Mouse (Mus musculus) ovary, adult 18-20 months (tissue): ENCODE measurements around the gene Egln2.

Source experiments
- DNase-seq: peaks from one replicate; pipeline ENCODE4 v3.0.0; 2022; ENCODE audit warnings: low spot score, mixed read lengths

Egln2 gene

GRCm38 (mm10) chr7:27166614-27167474, at the start of gene Egln2:
Gene Egln2 (minus strand): TSS chr7:27166802.
- peak; percentile 92 for DNase-seq

DNA sequence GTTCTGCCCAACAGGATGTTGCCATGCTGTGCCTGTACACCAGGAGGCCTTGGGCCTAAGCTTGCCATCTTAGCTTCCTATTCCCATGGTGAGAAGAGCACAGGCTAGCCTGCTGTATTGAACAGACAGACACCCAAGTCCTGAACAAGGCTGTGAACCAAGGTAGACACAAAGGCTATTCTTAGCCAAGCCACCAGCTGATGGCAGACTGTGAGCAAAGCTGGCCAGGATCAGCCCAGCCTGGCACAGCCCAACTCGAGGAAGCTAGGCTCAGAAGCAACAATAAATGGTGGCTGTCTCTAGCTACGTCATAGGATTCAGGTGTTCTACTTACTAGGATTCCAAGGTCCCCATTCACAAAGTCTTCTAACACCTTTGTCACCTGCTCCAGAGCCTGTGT, 46.0 kb upstream of the Egln2 start:
- DNase-seq, result no peak

- DNase-seq, result no peak
Observed at GRCm38 (mm10) chr7:27203730-27204449, 37.3 kb upstream of the Egln2 start.

GRCm38 (mm10) chr7:27198779-27199178, 32.2 kb upstream of the Egln2 start:
- DNase-seq, result no peak

DNA sequence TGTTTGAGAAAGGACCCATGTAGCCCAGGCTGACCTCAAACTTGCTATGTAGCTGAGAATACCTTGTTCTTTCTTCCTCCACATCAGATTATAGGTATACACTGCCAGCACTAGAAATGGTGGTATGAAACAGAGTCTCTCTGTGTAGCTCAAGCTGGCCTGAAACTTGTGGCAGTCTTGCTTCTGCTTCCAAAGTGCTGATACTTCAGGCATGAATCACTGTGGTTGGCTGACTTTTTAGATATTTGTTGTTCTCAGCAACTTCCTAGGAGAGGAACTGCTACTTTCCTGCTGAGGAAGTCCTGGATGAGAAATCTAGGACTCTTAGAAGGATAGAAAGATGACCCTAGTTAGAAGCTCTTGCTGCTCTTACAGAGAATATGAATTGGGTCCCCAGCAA, 31.8 kb upstream of the Egln2 start:
- no peak for DNase-seq

- peak; percentile 24 for DNase-seq
Observed at GRCm38 (mm10) chr7:27197634-27198033, 31.0 kb upstream of the Egln2 start.

DNA sequence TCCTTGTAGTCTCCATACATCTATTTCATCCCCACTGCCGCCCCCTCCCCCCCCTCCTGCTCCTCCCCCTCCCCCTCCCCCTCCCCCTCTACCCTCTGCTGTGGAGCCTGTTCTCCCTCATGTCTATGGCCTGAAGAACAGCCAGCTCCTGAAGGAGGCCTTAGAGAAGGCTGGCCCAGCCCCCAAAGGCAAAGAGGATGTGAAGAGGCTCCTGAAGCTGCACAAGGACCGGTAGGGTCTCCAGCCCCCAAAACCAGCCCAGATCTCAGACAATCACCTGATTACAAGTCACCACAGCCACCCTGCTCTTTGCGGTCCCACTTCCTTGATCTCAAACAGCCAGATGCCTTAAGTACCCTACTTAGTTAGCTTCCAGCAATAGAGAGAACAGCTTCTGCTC, 30.5 kb upstream of the Egln2 start:
- DNase-seq, result no peak

DNA sequence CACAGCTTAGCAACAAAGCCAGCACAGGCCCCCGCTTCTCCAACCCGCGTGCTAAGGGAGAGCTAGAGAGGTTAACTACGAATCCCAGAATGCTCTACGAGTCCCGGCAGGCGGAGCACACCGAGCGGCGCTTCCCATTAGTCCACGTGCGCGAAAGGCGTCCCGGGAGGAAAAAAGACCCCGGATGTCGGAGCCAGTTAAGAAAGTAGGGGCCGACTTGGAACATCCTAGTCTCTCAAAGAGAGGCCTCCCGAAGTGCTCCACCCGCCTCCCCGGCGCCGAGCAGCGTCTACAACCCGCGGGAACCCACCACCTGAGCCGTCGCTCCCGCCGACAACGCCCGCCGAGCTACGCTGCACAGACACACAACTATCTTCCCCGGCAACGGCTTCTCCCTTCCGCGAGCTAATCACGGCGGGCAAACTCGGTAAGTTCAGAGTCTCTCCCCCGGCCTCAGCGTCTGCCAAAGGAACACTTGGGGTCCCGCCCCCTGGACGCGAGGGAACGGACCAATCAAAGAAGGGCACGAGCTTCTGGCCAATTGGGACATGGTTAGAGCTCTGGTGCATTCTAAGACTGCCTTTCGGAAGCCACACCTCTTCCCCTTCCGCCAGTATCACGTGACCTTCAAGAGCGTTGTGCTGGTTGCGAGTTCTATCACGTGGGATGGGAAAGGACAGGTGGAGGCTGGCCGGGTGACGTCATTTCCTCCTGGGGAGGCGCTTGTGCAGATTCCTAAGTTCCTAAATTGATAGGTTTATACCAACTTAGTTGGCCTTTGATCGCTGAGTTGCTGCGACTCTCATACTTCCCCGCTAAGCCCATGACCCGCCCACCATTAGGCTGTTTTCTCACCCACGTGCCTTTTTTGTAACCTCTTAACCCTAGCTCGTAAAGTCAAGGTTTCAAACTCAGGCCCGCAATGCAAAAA, 29.3 kb upstream of the Egln2 start, which contains the start of the genes BC024978 and Snrpa:
TSS of gene BC024978 (plus strand) at position 101 of the 931 bp plus-strand sequence.
TSS of gene Snrpa (minus strand) at position 591 of the 931 bp plus-strand sequence.
- peak; percentile 99 for DNase-seq

DNA sequence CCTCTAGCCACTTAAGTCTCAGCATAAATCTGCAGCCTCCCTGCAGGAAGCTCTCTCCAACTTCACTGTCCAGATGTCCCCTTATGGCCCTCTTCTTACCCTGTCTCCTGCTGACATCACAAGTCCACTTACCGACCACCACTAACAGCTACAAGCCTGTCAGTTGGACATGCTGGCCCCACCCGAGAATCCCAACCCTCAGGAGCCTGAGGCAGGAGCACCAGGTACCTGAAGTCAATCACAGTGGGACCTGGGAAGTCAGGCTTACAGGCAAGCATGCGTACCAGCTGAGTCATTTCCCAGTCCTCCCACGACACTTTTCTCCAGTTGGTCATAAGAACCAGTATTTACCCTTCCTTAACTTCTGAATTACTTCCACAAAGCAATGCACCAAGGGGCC, 27.1 kb upstream of the Egln2 start:
- DNase-seq, result no peak

DNA sequence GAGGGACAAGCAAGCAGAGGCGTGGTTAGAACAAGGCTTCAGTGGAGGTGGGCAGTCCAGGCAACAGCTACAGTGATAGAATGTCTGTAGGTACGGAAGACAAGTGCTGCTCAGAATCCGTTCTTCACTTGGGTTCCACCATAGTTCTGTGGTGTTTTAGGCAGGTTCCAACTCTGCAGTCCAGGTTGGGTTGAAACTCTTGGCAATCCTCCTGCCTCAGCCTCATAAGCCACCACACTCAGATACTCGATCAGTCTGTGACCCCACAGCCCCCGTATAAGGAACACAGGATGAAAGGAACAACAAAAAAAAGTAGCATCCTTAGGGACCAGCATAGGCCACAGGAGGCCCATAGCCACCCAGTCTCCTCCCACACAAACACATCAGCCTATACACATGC, 25.8 kb upstream of the Egln2 start:
- no peak for DNase-seq

- no peak for DNase-seq
Observed at GRCm38 (mm10) chr7:27189271-27189931, 22.8 kb upstream of the Egln2 start.

GRCm38 (mm10) chr7:27185986-27186385, 19.4 kb upstream of the Egln2 start:
- no peak for DNase-seq

- no peak for DNase-seq
Observed at GRCm38 (mm10) chr7:27184964-27185363, 18.4 kb upstream of the Egln2 start.

- no peak for DNase-seq
Observed at GRCm38 (mm10) chr7:27182498-27182897, 15.9 kb upstream of the Egln2 start.

- DNase-seq, result no peak
Observed at GRCm38 (mm10) chr7:27180837-27181695, 14.5 kb upstream of the Egln2 start, which contains the start of the genes Gm21983 and Mia. Gene Gm21983 (minus strand): TSS chr7:27181086. Gene Mia (minus strand): TSS chr7:27181157.

DNA sequence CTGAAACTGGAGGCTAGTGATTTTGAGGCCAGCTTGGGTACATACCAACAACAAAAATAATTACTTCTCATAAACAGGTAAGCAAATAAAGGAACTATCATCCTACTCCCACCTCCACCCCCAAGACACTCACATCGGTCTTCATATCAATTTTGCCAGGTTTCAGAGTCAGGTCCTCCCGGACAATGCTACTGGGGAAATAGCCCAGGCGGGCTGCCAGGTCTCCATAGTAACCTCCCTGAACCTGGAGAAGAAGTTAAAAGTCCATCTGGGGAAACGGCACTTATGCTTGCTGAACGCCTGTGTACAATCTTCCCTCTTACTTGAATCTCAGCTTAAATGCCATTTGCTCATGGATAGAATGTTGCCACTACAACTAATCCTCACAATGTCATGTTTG, 13.4 kb upstream of the Egln2 start:
- DNase-seq, result no peak

GRCm38 (mm10) chr7:27179217-27179918, 12.8 kb upstream of the Egln2 start:
- DNase-seq, result no peak

DNA sequence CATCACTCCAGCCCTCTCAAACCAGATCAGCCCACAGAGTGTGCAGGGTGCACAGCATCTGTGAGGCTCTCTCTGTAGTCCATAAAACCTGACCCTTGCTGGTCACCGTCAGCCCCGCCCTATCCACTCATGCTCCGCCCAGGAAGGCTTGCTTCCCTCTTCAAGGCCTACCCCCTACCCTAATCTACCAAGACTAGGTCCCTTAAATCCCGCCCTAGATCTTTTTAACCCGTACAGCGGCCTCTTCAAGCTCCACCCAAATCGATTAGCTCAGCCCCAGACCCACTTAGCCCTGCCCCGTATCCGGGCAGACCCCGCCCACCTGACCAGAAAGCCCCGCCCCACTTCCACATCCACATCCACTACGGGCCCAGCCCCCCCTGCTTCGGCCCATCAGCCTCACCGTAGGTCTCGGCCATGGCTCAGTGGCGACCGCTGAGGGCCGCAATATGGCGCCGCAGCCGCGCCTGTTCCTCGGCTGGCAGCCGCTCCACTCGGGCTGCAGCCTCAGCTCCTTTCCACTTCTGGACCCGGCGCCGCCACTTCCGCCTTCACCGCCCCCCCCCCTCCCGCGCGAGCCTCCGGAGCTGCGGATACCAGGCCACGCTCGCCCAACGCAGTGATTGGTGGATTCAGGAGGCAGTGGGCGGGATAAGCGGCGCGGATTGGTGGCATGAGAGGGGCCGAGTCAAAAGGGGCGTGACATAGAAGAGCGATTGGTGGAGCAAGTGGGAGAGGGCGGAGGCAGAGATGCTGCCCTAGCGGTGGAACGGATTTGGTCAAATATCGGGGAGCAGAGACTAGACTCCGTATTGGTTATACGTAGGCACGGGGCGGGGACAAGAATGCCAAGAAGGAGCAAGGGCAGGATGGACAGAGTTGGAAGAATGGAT, 12.0 kb upstream of the Egln2 start, which contains the start of gene Rab4b:
TSS of gene Rab4b (minus strand) at position 573 of the 893 bp plus-strand sequence.
- peak; percentile 100 for DNase-seq

- DNase-seq, result no peak
Observed at GRCm38 (mm10) chr7:27177942-27178323, 11.3 kb upstream of the Egln2 start.
